In the genomic region with DNA sequence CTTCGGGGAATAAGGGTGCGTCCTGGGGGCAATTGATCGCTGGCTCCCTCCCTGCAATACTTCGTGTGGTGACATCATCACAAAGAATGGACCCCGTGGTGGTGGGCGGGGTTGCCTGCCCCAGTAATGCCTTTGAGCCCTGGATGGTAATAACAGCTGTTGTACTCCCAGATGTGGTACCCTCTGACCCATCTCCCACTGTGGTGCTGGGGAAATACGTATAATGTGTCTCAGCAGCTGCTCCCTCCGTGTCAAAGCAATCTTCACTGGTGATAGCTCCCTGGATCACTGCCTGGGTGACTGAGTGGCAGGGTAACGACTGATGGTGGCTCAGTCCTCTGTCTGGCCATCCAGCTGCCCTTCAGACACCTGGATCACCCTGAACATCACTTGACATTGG, we compare ENCODE assay signal across 12 mouse cellular contexts. TPM values are rescaled to one million over a fixed set of nuclear protein-coding genes. Genes with fewer than 3 reads are reported as not detected.
A peak's percentile ranks its signal among the peaks of the same experiment; 100 is the strongest.
DNase-seq lines count a peak whose midpoint lies in the region; ATAC-seq lines count a peak whose summit lies in the region.
"Had no signal": no experiment of that assay in that cellular context is flagged by ENCODE, and none has a peak within 500 bp of the region (broad histone marks: within the 10 kb centered on the region; RNA-seq: fewer than 3 reads in every experiment).

No protein-coding gene starts in this region.

- H3K4me1 ChIP-seq in kidney, embryonic 15.5 days, result no peaks in the 10 kb centered on the region
- H3K4me1 ChIP-seq in midbrain, embryonic 12.5 days, result no peaks in the 10 kb centered on the region; the same call in 1 of the 2 replicates
- H3K4me1 ChIP-seq in midbrain, embryonic 15.5 days, result no peaks in the 10 kb centered on the region
- H3K4me1 ChIP-seq in neural tube, embryonic 12.5 days, result no peaks in the 10 kb centered on the region

- no peaks in the 10 kb centered on the region for H3K36me3 ChIP-seq in kidney, embryonic 15.5 days
- no peaks in the 10 kb centered on the region for H3K36me3 ChIP-seq in midbrain, embryonic 12.5 days
- no peaks in the 10 kb centered on the region for H3K36me3 ChIP-seq in midbrain, embryonic 15.5 days (replicated peaks)
- H3K36me3 ChIP-seq in neural tube, embryonic 12.5 days, result no peaks in the 10 kb centered on the region
- H3K36me3 ChIP-seq: limb, embryonic 15.5 days had no signal

- no peak overlapping the region for H3K4me3 ChIP-seq in kidney, embryonic 15.5 days (replicated peaks)
- no peak overlapping the region for H3K4me3 ChIP-seq in midbrain, embryonic 12.5 days
- no peak overlapping the region for H3K4me3 ChIP-seq in midbrain, embryonic 15.5 days
- H3K4me3 ChIP-seq in neural tube, embryonic 12.5 days, result no peak overlapping the region
- H3K4me3 ChIP-seq: limb, embryonic 15.5 days had no signal

- no peaks in the 10 kb centered on the region for H3K9me3 ChIP-seq in kidney, embryonic 15.5 days (replicated peaks)
- H3K9me3 ChIP-seq in midbrain, embryonic 12.5 days, result no peaks in the 10 kb centered on the region
- H3K9me3 ChIP-seq in midbrain, embryonic 15.5 days, result no peaks in the 10 kb centered on the region
- no peaks in the 10 kb centered on the region for H3K9me3 ChIP-seq in neural tube, embryonic 12.5 days
- H3K9me3 ChIP-seq: limb, embryonic 15.5 days had no signal

- 0 out of 2 replicates have a peak, but pooled peaks have one; percentile 29 for ATAC-seq in kidney, embryonic 15.5 days (replicated peaks; ENCODE audit: low FRiP score)
- ATAC-seq in midbrain, embryonic 12.5 days (ENCODE audit: low FRiP score, low read depth), result 0 out of 2 replicates have a peak, but pooled peaks have one; percentile 27
- ATAC-seq in midbrain, embryonic 15.5 days (replicated peaks), result no peak
- peak; percentile 44 for ATAC-seq in neural tube, embryonic 12.5 days (ENCODE audit: low FRiP score, low read depth)

- DNase-seq in embryo, embryonic 11 days, result peak; percentile 4
- no peak for DNase-seq in embryo, embryonic 10 days (ENCODE audit: low spot score)
- no peak for DNase-seq in kidney, adult 11 months
- DNase-seq in testis, postnatal 14 days (ENCODE audit: low spot score), result no peak
- DNase-seq: cerebellum, postnatal 36 days; kidney, postnatal 4 days; right cerebral cortex, adult 18-20 months had no signal

- no peak overlapping the region for H3K9ac ChIP-seq in kidney, embryonic 15.5 days
- no peak overlapping the region for H3K9ac ChIP-seq in midbrain, embryonic 12.5 days (replicated peaks)
- no peak overlapping the region for H3K9ac ChIP-seq in midbrain, embryonic 15.5 days
- no peak overlapping the region for H3K9ac ChIP-seq in neural tube, embryonic 12.5 days
- H3K9ac ChIP-seq: limb, embryonic 15.5 days had no signal

- no peak overlapping the region for H3K4me2 ChIP-seq in kidney, embryonic 15.5 days
- H3K4me2 ChIP-seq in midbrain, embryonic 12.5 days (replicated peaks), result no peak overlapping the region
- H3K4me2 ChIP-seq in midbrain, embryonic 15.5 days, result no peak overlapping the region
- H3K4me2 ChIP-seq in neural tube, embryonic 12.5 days (replicated peaks), result no peak overlapping the region
- H3K4me2 ChIP-seq: limb, embryonic 15.5 days had no signal

- H3K27ac ChIP-seq in kidney, embryonic 15.5 days, result no peak overlapping the region
- no peak overlapping the region for H3K27ac ChIP-seq in midbrain, embryonic 12.5 days (replicated peaks)
- H3K27ac ChIP-seq in midbrain, embryonic 15.5 days, result no peak overlapping the region
- H3K27ac ChIP-seq in neural tube, embryonic 12.5 days, result no peak overlapping the region
- H3K27ac ChIP-seq: limb, embryonic 15.5 days had no signal

- WGBS in kidney, embryonic 15.5 days, result 39% methylated on average over 9 of the region's 9 CpGs
- 40% methylated on average over 9 of the region's 9 CpGs for WGBS in midbrain, embryonic 12.5 days
- WGBS in midbrain, embryonic 15.5 days, result 29% methylated on average over 9 of the region's 9 CpGs
- 30% methylated on average over 9 of the region's 9 CpGs for WGBS in neural tube, embryonic 12.5 days

- no peaks in the 10 kb centered on the region for H3K27me3 ChIP-seq in kidney, embryonic 15.5 days
- H3K27me3 ChIP-seq in midbrain, embryonic 12.5 days, result no peaks in the 10 kb centered on the region
- no peaks in the 10 kb centered on the region for H3K27me3 ChIP-seq in midbrain, embryonic 15.5 days (replicated peaks)
- no peaks in the 10 kb centered on the region for H3K27me3 ChIP-seq in neural tube, embryonic 12.5 days (replicated peaks)
- H3K27me3 ChIP-seq: limb, embryonic 15.5 days had no signal

RNA-seq across cellular contexts. Expression of a gene that starts 26.0 kb away (rescaled TPM):
- polyA plus RNA-seq in kidney, embryonic 15.5 days (2015; fragmentation: Nextera tagmentation; extraction: Ambion mirVana), result 131 and 134 TPM in 2 replicates
- polyA plus RNA-seq in midbrain, embryonic 12.5 days (2016; fragmentation: Nextera tagmentation; extraction: Ambion mirVana), result 214 and 220 TPM in 2 replicates
- polyA plus RNA-seq in midbrain, embryonic 15.5 days (2015; fragmentation: Nextera tagmentation; extraction: Ambion mirVana), result 181 and 195 TPM in 2 replicates
- polyA plus RNA-seq in neural tube, embryonic 12.5 days (2016; fragmentation: Nextera tagmentation; extraction: Ambion mirVana), result 173 and 184 TPM in 2 replicates
